Mouse (Mus musculus): ENCODE measurements around the gene Flrt3.

GRCm38 (mm10) chr2:140668311-140668710, 3.0 kb downstream of the Flrt3 start:
- TF ChIP-seq POLR2A (IDR thresholded peaks at IDR 0.05; ENCODE audit: low read depth, low read length) = no peak
- TF ChIP-seq CTCF (IDR thresholded peaks at IDR 0.05; ENCODE audit: borderline replicate concordance, insufficient read depth, low read length) = 0 out of 2 replicates have a peak, but pooled peaks have one; percentile 30
